Mouse (Mus musculus): ENCODE measurements around the gene Tmem204. TPM values are rescaled to one million over a fixed set of nuclear protein-coding genes. Genes with fewer than 3 reads are reported as not detected.

The Tmem204 gene
- total and polyA plus RNA-seq, 3 experiments = 0.10 TPM; not detected in 2

GRCm38 (mm10) chr17:25115664-25116432 lies 32.5 kb upstream of the Tmem204 start, which contains the start of gene Telo2 (continued):
- TF ChIP-seq MAX (IDR thresholded peaks at IDR 0.05; ENCODE audit: low read length) (peak; percentile 94), POLR2A (IDR thresholded peaks at IDR 0.05; ENCODE audit: control insufficient read depth in 1 of 2, insufficient read depth in 1 of 2, low read depth in 1 of 2, low read length in 2 of 2, poor library complexity in 1 of 2) (peak; percentile 50 to 92; a peak in 3 of 4 replicates), ELF1 (IDR thresholded peaks at IDR 0.05; ENCODE audit: low read depth, low read length) (no peak), CHD1 (IDR thresholded peaks at IDR 0.05; ENCODE audit: low read depth, low read length) (no peak)

DNA sequence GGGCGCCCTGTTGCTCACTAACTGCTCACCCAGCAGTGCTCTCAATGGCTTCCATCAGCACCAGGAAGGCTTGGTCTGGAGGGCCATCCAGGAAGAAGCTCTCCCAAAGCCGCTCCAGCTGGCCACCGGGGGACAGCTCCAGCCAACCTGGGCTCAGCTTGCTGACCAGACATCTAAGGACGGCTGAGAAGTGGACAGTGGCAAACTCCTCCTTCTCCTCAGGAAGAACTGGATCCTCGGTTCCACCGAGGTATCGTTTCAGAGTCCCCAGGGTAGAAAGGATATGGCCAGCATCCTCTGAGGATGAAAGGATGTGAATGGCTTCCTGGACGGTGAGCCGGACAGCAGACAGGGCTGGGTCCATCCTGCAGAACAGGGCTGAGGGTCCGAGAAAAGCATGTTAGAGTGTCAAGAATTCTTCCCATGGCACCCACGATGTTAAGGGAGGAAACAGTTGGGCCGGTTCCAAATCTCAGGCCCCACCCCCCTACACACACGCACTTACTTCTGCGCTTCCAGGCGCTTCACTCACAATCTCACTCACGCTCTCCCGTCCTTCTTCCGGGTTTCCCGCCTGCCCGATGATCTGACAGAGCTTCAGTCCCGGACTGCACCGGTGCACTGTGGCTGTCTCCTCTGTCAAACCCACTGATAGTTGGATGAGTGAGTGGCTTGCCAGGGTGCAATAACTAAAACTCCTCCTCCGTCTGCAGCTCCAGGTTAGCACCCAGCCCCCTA lies 31.7 kb upstream of the Tmem204 start:
- Histone ChIP-seq H3K4me1 (ENCODE audit: control insufficient read depth in 1 of 2, insufficient read depth in 2 of 2, low read length in 2 of 2) (peaks cover 0 to 13% of the 10 kb centered on the region in 2 experiments; a peak in 2 of 4 replicates), H3K27me3 (ENCODE audit: control insufficient read depth in 1 of 2, insufficient read depth in 2 of 2, low read length in 2 of 2) (no peaks in the 10 kb centered on the region; a peak in 1 of 4 replicates), H3K27ac (ENCODE audit: control insufficient read depth, low read depth, low read length) (peak overlapping the region; percentile 88), H3K36me3 (ENCODE audit: control insufficient read depth in 1 of 2, insufficient read depth in 2 of 2, low read length in 2 of 2) (peaks cover 2 to 4% of the 10 kb centered on the region in 2 experiments; a peak in 2 of 4 replicates), H3K79me2 (ENCODE audit: control insufficient read depth, insufficient read depth, low read length, poor library complexity) (peaks cover 11% of the 10 kb centered on the region), H3K4me3 (ENCODE audit: control insufficient read depth in 1 of 2, insufficient read depth in 1 of 2, low read depth in 2 of 2, low read length in 2 of 2) (peak overlapping the region; percentile 77 to 85), H3K9me3 (replicated peaks; ENCODE audit: insufficient read depth, low read length) (no peaks in the 10 kb centered on the region), H3K9ac (ENCODE audit: control insufficient read depth, low read depth, low read length, poor library complexity, severe bottlenecking) (peak overlapping the region; percentile 87)
- TF ChIP-seq RCOR1 (IDR thresholded peaks at IDR 0.05; ENCODE audit: low read depth, low read length) = no peak
- 0 out of 2 replicates have a peak, but pooled peaks have one; percentile 12 for TF ChIP-seq TCF12 (IDR thresholded peaks at IDR 0.05; ENCODE audit: low read depth, low read length)
- TF ChIP-seq MAX (IDR thresholded peaks at IDR 0.05; ENCODE audit: low read length) = no peak
- TF ChIP-seq MAZ (IDR thresholded peaks at IDR 0.05; ENCODE audit: low read depth, low read length) = no peak
- TF ChIP-seq E2F4 (IDR thresholded peaks at IDR 0.05; ENCODE audit: borderline replicate concordance, low read depth, low read length) = no peak
- no peak for TF ChIP-seq BHLHE40 (IDR thresholded peaks at IDR 0.05; ENCODE audit: borderline replicate concordance, low read depth, low read length)
- no peak for TF ChIP-seq MYC (IDR thresholded peaks at IDR 0.05; ENCODE audit: low read depth, low read length)
- TF ChIP-seq CTCF (IDR thresholded peaks at IDR 0.05 in 2 of 3, conservative IDR thresholded peaks at IDR 0.05 in 1 of 3; ENCODE audit: control insufficient read depth in 1 of 3, insufficient read depth in 1 of 3, low read depth in 2 of 3, low read length in 3 of 3, poor library complexity in 1 of 3, severe bottlenecking in 1 of 3) = no peak
- TF ChIP-seq NRF1 (IDR thresholded peaks at IDR 0.05; ENCODE audit: insufficient read depth, low read depth, low read length, poor library complexity, severe bottlenecking) = peak; percentile 47; the same call in 1 of the 2 replicates
- no peak for TF ChIP-seq EP300 (IDR thresholded peaks at IDR 0.05; ENCODE audit: low read depth in 1 of 2, low read length in 2 of 2)
- no peak for TF ChIP-seq JUND (IDR thresholded peaks at IDR 0.05; ENCODE audit: low read depth, low read length)
- TF ChIP-seq ELF1 (IDR thresholded peaks at IDR 0.05; ENCODE audit: low read depth, low read length) = peak; percentile 86
- no peak for TF ChIP-seq RAD21 (IDR thresholded peaks at IDR 0.05; ENCODE audit: low read depth, low read length)
- peak; percentile 82 for DNase-seq (ENCODE audit: low read depth, low spot score)
